Mouse (Mus musculus) stomach, embryonic 14.5 days (tissue): ENCODE measurements around the gene Uggt2. TPM values are rescaled to one million over a fixed set of nuclear protein-coding genes. Genes with fewer than 3 reads are reported as not detected.

Experiments
- ATAC-seq: fragments of 200-750 bp; cut with Nextera tagmentation; 2 replicates; pipeline ENCODE4 v1.8.0; 2017; ENCODE audit warnings: low read depth, moderate TSS enrichment; ENCODE audit not compliant: insufficient number of reproducible peaks, insufficient read depth, low FRiP score
- H3K27ac ChIP-seq: fragments of 300-500 bp; sonication (generic); 2 replicates; pipeline ENCODE4 v1.5.1; 2014; ENCODE audit warnings: mild to moderate bottlenecking, low read length, moderate library complexity, mixed read lengths
- H3K27me3 ChIP-seq: fragments of 300-500 bp; sonication (generic); 2 replicates; pipeline ENCODE4 v1.6.1; 2014; ENCODE audit warnings: low read length, control low read depth, mixed read lengths; ENCODE audit not compliant: control insufficient read depth, insufficient read depth
- H3K36me3 ChIP-seq: fragments of 300-500 bp; sonication (generic); 2 replicates; pipeline ENCODE4 v1.6.1; 2014; ENCODE audit warnings: mild to moderate bottlenecking, control low read depth, low read length, moderate library complexity, mixed read lengths; ENCODE audit not compliant: control insufficient read depth, insufficient read depth
- H3K4me1 ChIP-seq: fragments of 300-500 bp; sonication (generic); 2 replicates; pipeline ENCODE4 v1.6.1; 2014; ENCODE audit warnings: low read length, control low read depth, mixed read lengths; ENCODE audit not compliant: control insufficient read depth, insufficient read depth
- H3K4me2 ChIP-seq: fragments of 300-500 bp; sonication (generic); replicated peaks from 2 replicates; pipeline ENCODE4 v1.6.1; 2014; ENCODE audit warnings: low read depth, low read length, control low read depth
- H3K4me3 ChIP-seq: fragments of 300-500 bp; sonication (generic); 2 replicates; pipeline ENCODE4 v1.5.1; 2014; ENCODE audit warnings: low read depth, low read length, control low read depth
- H3K9ac ChIP-seq: fragments of 300-500 bp; sonication (generic); replicated peaks from 2 replicates; pipeline ENCODE4 v1.6.1; 2014; ENCODE audit warnings: low read depth, mild to moderate bottlenecking, control low read depth, low read length, moderate library complexity, mixed read lengths
- H3K9me3 ChIP-seq: fragments of 300-500 bp; sonication (generic); 2 replicates; pipeline ENCODE4 v1.6.1; 2016; ENCODE audit warnings: low read depth, low read length, control low read depth; ENCODE audit not compliant: control insufficient read depth
- WGBS: fragments of 180-500 bp; shearing (Covaris S2); extraction: QIAGEN DNeasy Blood & Tissue Kit; methylation state at CpG from one replicate; pipeline ENCODE4 v1.1.7; 2014; 5-methylcytosine and 5-hydroxymethylcytosine counted together
- polyA plus RNA-seq: library from polyadenylated mRNA; unstranded; fragments of >200 nt; fragmentation: Nextera tagmentation; extraction: Ambion mirVana; gene quantifications from 2 replicates; pipeline ENCODE4 v1.2.1, GENCODE M21; 2014

Gene Uggt2
- polyA plus RNA-seq, 1 experiment from 2014 or later, result 20.7 TPM

- 69% methylated on average over 5 of the region's 5 CpGs for WGBS
- Histone ChIP-seq H3K4me3 (no peak overlapping the region), H3K4me1 (no peaks in the 10 kb centered on the region), H3K36me3 (peaks cover 8% of the 10 kb centered on the region; the same call in 1 of the 2 replicates), H3K9me3 (no peaks in the 10 kb centered on the region), H3K9ac (no peak overlapping the region), H3K27ac (no peak overlapping the region), H3K27me3 (no peaks in the 10 kb centered on the region), H3K4me2 (no peak overlapping the region)
- ATAC-seq, result no peak
Observed at GRCm38 (mm10) chr14:119025889-119026288, 73.3 kb downstream of the Uggt2 start.

GRCm38 (mm10) chr14:119013549-119013948 is 85.7 kb downstream of the Uggt2 start:
- Histone ChIP-seq H3K4me1 (no peaks in the 10 kb centered on the region), H3K27me3 (no peaks in the 10 kb centered on the region), H3K9ac (no peak overlapping the region), H3K36me3 (peaks cover 3% of the 10 kb centered on the region; the same call in 1 of the 2 replicates), H3K4me3 (no peak overlapping the region), H3K4me2 (no peak overlapping the region), H3K9me3 (no peaks in the 10 kb centered on the region), H3K27ac (no peak overlapping the region)
- ATAC-seq, result no peak
- 76% methylated on average over 12 of the region's 12 CpGs for WGBS

GRCm38 (mm10) chr14:119012607-119013431 is 86.4 kb downstream of the Uggt2 start:
- Histone ChIP-seq H3K4me2 (no peak overlapping the region), H3K4me3 (no peak overlapping the region), H3K27ac (no peak overlapping the region), H3K9ac (no peak overlapping the region), H3K36me3 (peaks cover 3% of the 10 kb centered on the region; the same call in 1 of the 2 replicates), H3K9me3 (no peaks in the 10 kb centered on the region), H3K4me1 (no peaks in the 10 kb centered on the region), H3K27me3 (no peaks in the 10 kb centered on the region)
- no peak for ATAC-seq
- 68% methylated on average over 23 of the region's 23 CpGs for WGBS

GRCm38 (mm10) chr14:119009531-119009930 is 89.7 kb downstream of the Uggt2 start:
- H3K27me3 ChIP-seq, result no peaks in the 10 kb centered on the region
- H3K4me2 ChIP-seq, result no peak overlapping the region
- no peak overlapping the region for H3K4me3 ChIP-seq
- H3K9me3 ChIP-seq, result no peaks in the 10 kb centered on the region
- WGBS, result 96% methylated on average over 2 of the region's 2 CpGs
- H3K36me3 ChIP-seq, result no peaks in the 10 kb centered on the region
- no peaks in the 10 kb centered on the region for H3K4me1 ChIP-seq
- no peak overlapping the region for H3K9ac ChIP-seq
- H3K27ac ChIP-seq, result no peak overlapping the region
- ATAC-seq, result no peak

- Histone ChIP-seq H3K9me3 (no peaks in the 10 kb centered on the region), H3K4me2 (peak overlapping the region; percentile 71), H3K36me3 (no peaks in the 10 kb centered on the region), H3K4me1 (no peaks in the 10 kb centered on the region), H3K27ac (no peak overlapping the region), H3K4me3 (peak overlapping the region; percentile 45), H3K9ac (no peak overlapping the region), H3K27me3 (no peaks in the 10 kb centered on the region)
- ATAC-seq, result no peak
- WGBS, result 46% methylated on average over 7 of the region's 7 CpGs
Observed at GRCm38 (mm10) chr14:119008031-119008590, 91.1 kb downstream of the Uggt2 start.

GRCm38 (mm10) chr14:119007103-119007951 is 91.9 kb downstream of the Uggt2 start:
- Histone ChIP-seq H3K4me3 (peak overlapping the region; percentile 45), H3K9ac (peak overlapping the region; percentile 48), H3K4me2 (peak overlapping the region; percentile 71), H3K36me3 (no peaks in the 10 kb centered on the region; the same call in 1 of the 2 replicates), H3K9me3 (no peaks in the 10 kb centered on the region), H3K4me1 (no peaks in the 10 kb centered on the region), H3K27ac (peak overlapping the region; percentile 67), H3K27me3 (no peaks in the 10 kb centered on the region)
- under 1% methylated on average over 13 of the region's 13 CpGs for WGBS
- peak; percentile 100 for ATAC-seq

GRCm38 (mm10) chr14:119006441-119007102 is 92.7 kb downstream of the Uggt2 start:
- 2% methylated on average over 48 of the region's 49 CpGs for WGBS
- ATAC-seq, result no peak
- H3K9ac ChIP-seq, result peak overlapping the region; percentile 48

GRCm38 (mm10) chr14:119005834-119006233 is 93.4 kb downstream of the Uggt2 start:
- no peak overlapping the region for H3K9ac ChIP-seq
- H3K9me3 ChIP-seq, result no peaks in the 10 kb centered on the region
- peak overlapping the region; percentile 45; the same call in 1 of the 2 replicates for H3K4me3 ChIP-seq
- H3K4me2 ChIP-seq, result no peak overlapping the region
- ATAC-seq, result no peak
- WGBS, result 11% methylated on average over 5 of the region's 5 CpGs
- no peaks in the 10 kb centered on the region for H3K27me3 ChIP-seq
- no peaks in the 10 kb centered on the region for H3K4me1 ChIP-seq
- peaks cover 4% of the 10 kb centered on the region; the same call in 1 of the 2 replicates for H3K36me3 ChIP-seq
- H3K27ac ChIP-seq, result no peak overlapping the region

More at GRCm38 (mm10) chr14:119006441-119007102, 92.7 kb downstream of the Uggt2 start:
- Histone ChIP-seq H3K27me3 (no peaks in the 10 kb centered on the region), H3K4me1 (no peaks in the 10 kb centered on the region), H3K36me3 (peaks cover 4% of the 10 kb centered on the region; the same call in 1 of the 2 replicates), H3K9me3 (no peaks in the 10 kb centered on the region), H3K27ac (peak overlapping the region; percentile 67), H3K4me3 (peak overlapping the region; percentile 45), H3K4me2 (peak overlapping the region; percentile 71)
